Mouse (Mus musculus) embryonic facial prominence, embryonic 14.5 days (tissue): ENCODE data around the gene 1500009C09Rik. TPM values are rescaled to one million over a fixed set of nuclear protein-coding genes. Genes with fewer than 3 reads are reported as not detected.
A peak's percentile ranks its signal among the peaks of the same experiment; 100 is the strongest.

Source experiments
- ATAC-seq: fragments of 200-750 bp; cut with Nextera tagmentation; 2 replicates; pipeline ENCODE4 v1.8.0; 2017; ENCODE audit warnings: low read depth, moderate number of reproducible peaks, moderate TSS enrichment
- DNase-seq: peaks from one replicate; pipeline ENCODE4 v3.0.0-alpha.2; 2015; ENCODE audit warnings: low spot score
- H3K27ac ChIP-seq: fragments of 300-500 bp; sonication (generic); replicated peaks from 2 replicates; pipeline ENCODE4 v1.5.1; 2014; ENCODE audit warnings: low read depth, mild to moderate bottlenecking, low read length, moderate library complexity
- H3K27me3 ChIP-seq: fragments of 300-500 bp; sonication (generic); replicated peaks from 2 replicates; pipeline ENCODE4 v1.6.1; 2014; ENCODE audit warnings: low read length; ENCODE audit not compliant: control insufficient read depth, insufficient read depth
- H3K36me3 ChIP-seq: fragments of 300-500 bp; sonication (generic); 2 replicates; pipeline ENCODE4 v1.6.1; 2014; ENCODE audit warnings: low read length, mixed read lengths; ENCODE audit not compliant: control insufficient read depth, insufficient read depth
- H3K4me1 ChIP-seq: fragments of 300-500 bp; sonication (generic); 2 replicates; pipeline ENCODE4 v1.6.1; 2014; ENCODE audit warnings: antibody characterized with exemption, low read length; ENCODE audit not compliant: control insufficient read depth, insufficient read depth
- H3K4me2 ChIP-seq: fragments of 300-500 bp; sonication (generic); 2 replicates; pipeline ENCODE4 v1.6.1; 2014; ENCODE audit warnings: low read depth, mild to moderate bottlenecking, low read length, moderate library complexity, mixed read lengths
- H3K4me3 ChIP-seq: fragments of 300-500 bp; sonication (generic); 2 replicates; pipeline ENCODE4 v1.5.1; 2014; ENCODE audit warnings: low read depth, mild to moderate bottlenecking, low read length
- H3K9ac ChIP-seq: fragments of 300-500 bp; sonication (generic); 2 replicates; pipeline ENCODE4 v1.6.1; 2014; ENCODE audit warnings: low read depth, mild to moderate bottlenecking, low read length, moderate library complexity, mixed read lengths
- H3K9me3 ChIP-seq: fragments of 300-500 bp; sonication (generic); 2 replicates; pipeline ENCODE4 v1.6.1; 2016; ENCODE audit warnings: low read length; ENCODE audit not compliant: control insufficient read depth
- WGBS: fragments of 180-500 bp; shearing (Covaris S2); extraction: QIAGEN DNeasy Blood & Tissue Kit; methylation state at CpG from one replicate; pipeline ENCODE4 v1.1.7; 2014; 5-methylcytosine and 5-hydroxymethylcytosine counted together
- polyA plus RNA-seq: library from polyadenylated mRNA; unstranded; fragments of >200 nt; fragmentation: Nextera tagmentation; extraction: Ambion mirVana; gene quantifications from 2 replicates; pipeline ENCODE4 v1.2.1, GENCODE M21; 2014

The 1500009C09Rik gene
- 0.25 TPM in 1 of 2 replicates, not detected in the other for polyA plus RNA-seq

DNA sequence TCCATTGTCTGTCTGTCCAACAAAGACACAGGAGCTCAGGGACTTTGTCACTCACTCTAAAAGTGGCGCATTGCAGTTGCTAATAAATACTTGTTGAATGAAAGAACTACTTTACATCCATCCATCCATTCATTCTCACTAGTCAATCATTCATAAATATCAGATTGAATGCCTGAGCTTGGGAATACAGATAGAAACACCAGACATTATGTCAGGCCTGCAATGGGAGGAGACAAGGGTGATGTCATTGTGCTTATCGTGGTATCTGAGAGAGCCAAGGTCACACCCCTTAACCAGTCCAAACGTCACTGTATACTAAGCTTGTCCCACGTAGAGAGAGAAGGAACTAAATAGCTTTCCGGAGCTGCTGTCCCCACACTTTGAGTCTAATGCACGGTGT, at the start of gene 1500009C09Rik:
Gene 1500009C09Rik, plus strand, starts transcription at position 301 of the 400 bp plus-strand sequence.
- Histone ChIP-seq H3K4me3 (no peak within 1 kb of the TSS), H3K4me2 (no peak within 1 kb of the TSS), H3K9ac (no peak within 1 kb of the TSS), H3K27me3 (no peaks in the 10 kb centered on the region), H3K27ac (no peak within 1 kb of the TSS), H3K9me3 (no peaks in the 10 kb centered on the region), H3K36me3 (no peaks in the 10 kb centered on the region), H3K4me1 (no peaks in the 10 kb centered on the region)
- 89% methylated on average over 6 of the region's 6 CpGs for WGBS
- no peak for ATAC-seq
- no peak for DNase-seq

GRCm38 (mm10) chr15:82203090-82203489, 49.1 kb upstream of the 1500009C09Rik start:
- 96% methylated on average over 10 of the region's 10 CpGs for WGBS
- Histone ChIP-seq H3K27me3 (peaks cover 32% of the 10 kb centered on the region), H3K27ac (no peak overlapping the region), H3K4me1 (no peaks in the 10 kb centered on the region), H3K36me3 (peaks cover 81% of the 10 kb centered on the region), H3K4me3 (no peak overlapping the region), H3K9ac (no peak overlapping the region), H3K9me3 (no peaks in the 10 kb centered on the region), H3K4me2 (no peak overlapping the region)
- ATAC-seq (no peak), DNase-seq (no peak)

- no peak for DNase-seq
- Histone ChIP-seq H3K4me2 (no peak overlapping the region), H3K27ac (no peak overlapping the region), H3K4me1 (no peaks in the 10 kb centered on the region), H3K27me3 (peaks cover 37% of the 10 kb centered on the region), H3K9ac (no peak overlapping the region), H3K36me3 (peaks cover 74% of the 10 kb centered on the region), H3K9me3 (no peaks in the 10 kb centered on the region), H3K4me3 (no peak overlapping the region)
- 77% methylated on average over 20 of the region's 20 CpGs for WGBS
- no peak for ATAC-seq
Measured at GRCm38 (mm10) chr15:82203611-82204351, 48.4 kb upstream of the 1500009C09Rik start.

DNA sequence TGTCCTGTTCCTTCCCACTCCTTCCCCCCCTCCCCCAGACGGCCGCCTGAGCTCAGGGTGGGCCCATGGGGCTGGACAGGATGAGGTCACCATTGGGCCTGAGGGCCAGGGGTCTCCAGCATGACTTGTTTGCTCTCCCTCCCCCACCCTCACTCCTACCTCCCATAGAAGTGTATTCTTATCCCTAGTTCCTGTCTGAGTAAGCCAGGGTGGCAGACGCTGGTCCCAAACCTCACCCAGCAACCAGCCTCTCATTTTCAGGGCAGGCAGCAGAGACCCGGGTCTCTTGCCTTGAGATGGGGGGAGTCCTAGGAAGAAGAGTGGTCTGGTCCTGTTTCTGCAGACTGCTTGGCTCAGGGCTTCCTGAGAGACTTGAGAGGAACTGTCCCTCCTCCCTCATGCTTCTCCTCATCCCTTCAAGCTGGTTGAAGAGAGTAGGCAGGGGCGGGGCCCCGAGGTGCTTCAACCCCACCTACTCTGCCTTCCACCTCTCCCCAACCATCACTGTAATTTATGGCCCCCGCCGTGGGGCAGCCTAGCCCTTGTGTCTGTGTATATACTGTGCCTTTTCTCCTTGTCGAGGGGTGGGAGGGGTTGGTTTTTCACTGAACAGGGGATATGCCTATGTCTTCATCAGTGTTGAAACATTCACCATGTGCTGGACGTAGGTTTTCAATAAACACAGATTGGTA, 47.4 kb upstream of the 1500009C09Rik start:
- WGBS, result 49% methylated on average over 10 of the region's 10 CpGs
- DNase-seq (no peak), ATAC-seq (no peak)
- Histone ChIP-seq H3K4me2 (no peak overlapping the region), H3K4me1 (no peaks in the 10 kb centered on the region), H3K27ac (no peak overlapping the region), H3K4me3 (no peak overlapping the region), H3K9me3 (no peaks in the 10 kb centered on the region), H3K27me3 (peaks cover 48% of the 10 kb centered on the region), H3K9ac (no peak overlapping the region), H3K36me3 (peaks cover 64% of the 10 kb centered on the region)

DNA sequence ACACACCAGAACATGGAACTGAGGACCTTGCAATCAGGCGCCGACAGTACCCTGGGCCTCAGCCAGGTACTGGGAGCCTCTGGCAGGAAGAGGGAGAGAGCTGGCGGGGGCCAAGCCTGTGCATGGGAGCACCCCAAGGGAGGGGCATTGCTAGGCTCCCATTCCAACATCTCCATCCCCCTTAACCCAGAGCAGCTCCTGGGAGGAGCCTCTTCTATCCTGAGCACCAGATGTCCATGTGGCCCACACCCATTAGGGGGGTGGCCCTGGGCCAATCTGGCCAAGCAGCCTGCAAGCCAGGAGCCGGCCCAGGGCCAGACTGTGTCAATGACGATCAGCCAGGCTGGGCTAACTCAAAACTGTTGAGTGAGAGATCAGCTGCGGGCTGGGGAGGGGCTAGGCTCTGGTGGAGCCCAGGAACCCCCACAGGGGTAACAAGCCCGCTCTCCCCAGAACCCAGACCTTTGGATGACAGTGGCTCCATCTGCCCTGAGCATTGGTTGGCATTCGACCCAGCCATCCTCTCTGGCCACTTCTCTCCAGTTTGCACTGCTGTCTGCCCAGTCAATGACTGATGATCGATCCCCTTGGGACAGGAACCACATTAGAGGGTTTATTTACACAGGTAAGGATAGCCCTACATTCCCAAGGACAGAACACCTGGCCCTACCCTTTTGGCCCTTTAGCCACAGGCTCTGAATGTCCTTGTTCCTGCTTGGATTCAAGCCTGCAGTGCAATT, 45.7 kb upstream of the 1500009C09Rik start:
- DNase-seq (peak; percentile 64), ATAC-seq (peak; percentile 54)
- Histone ChIP-seq H3K36me3 (peaks cover 48% of the 10 kb centered on the region), H3K27ac (no peak overlapping the region), H3K27me3 (peaks cover 65% of the 10 kb centered on the region), H3K4me3 (no peak overlapping the region), H3K9ac (no peak overlapping the region), H3K4me1 (no peaks in the 10 kb centered on the region), H3K4me2 (no peak overlapping the region), H3K9me3 (no peaks in the 10 kb centered on the region)
- WGBS, result 42% methylated on average over 5 of the region's 9 CpGs

- peaks cover 70% of the 10 kb centered on the region for H3K27me3 ChIP-seq
- H3K4me3 ChIP-seq, result no peak overlapping the region
- ATAC-seq (no peak), DNase-seq (no peak)
- H3K9ac ChIP-seq, result no peak overlapping the region
- WGBS, result 10% methylated on average over 33 of the region's 34 CpGs
- H3K36me3 ChIP-seq, result peaks cover 42% of the 10 kb centered on the region
- no peak overlapping the region for H3K27ac ChIP-seq
- H3K9me3 ChIP-seq, result no peaks in the 10 kb centered on the region
- H3K4me2 ChIP-seq, result no peak overlapping the region
- H3K4me1 ChIP-seq, result 0 out of 2 replicates have a peak, but pooled peaks cover 3% of the 10 kb centered on the region
Measured at GRCm38 (mm10) chr15:82207105-82207459, 45.1 kb upstream of the 1500009C09Rik start.

DNA sequence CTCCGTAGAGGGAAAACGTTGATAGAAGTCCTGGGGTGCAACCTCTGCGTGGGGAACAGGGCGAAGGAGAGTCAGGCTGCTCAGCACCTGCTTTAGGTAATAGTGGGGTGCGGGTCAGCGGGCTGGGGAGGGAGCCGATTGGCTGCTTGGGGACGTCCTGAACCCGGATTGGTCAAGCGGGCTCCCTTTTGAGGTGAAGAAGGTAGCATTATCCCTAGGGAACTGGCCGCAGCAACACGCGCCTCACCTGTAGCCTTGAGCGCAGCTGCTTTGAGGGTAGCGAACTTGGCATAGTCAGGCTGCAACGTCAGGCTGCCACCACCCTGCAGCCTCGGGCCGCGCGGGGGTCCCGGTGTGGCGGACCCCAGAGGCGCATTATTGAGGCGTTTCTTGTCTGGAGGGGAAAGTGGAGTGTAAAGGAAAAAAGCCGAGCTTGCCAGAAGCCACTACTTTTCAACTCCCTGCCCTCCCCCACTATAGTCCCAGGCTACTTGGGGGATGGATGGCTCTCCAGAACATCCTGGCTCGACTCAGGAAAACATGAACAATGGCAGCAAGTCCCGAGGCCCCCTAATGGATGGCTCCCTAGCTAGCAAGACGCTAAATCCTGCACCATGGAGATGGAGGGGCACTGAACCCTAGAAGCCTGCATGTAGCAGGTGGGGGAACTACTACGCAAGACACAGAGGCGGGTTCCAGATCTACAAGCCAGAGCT, 44.5 kb upstream of the 1500009C09Rik start:
- Histone ChIP-seq H3K9ac (no peak overlapping the region), H3K36me3 (peaks cover 37% of the 10 kb centered on the region), H3K4me3 (no peak overlapping the region), H3K4me2 (no peak overlapping the region), H3K4me1 (0 out of 2 replicates have a peak, but pooled peaks cover 3% of the 10 kb centered on the region), H3K9me3 (no peaks in the 10 kb centered on the region), H3K27me3 (peaks cover 76% of the 10 kb centered on the region), H3K27ac (no peak overlapping the region)
- no peak for DNase-seq
- no peak for ATAC-seq
- 19% methylated on average over 30 of the region's 30 CpGs for WGBS

GRCm38 (mm10) chr15:82208307-82208706, 43.9 kb upstream of the 1500009C09Rik start:
- H3K4me1 ChIP-seq, result 0 out of 2 replicates have a peak, but pooled peaks cover 3% of the 10 kb centered on the region
- no peak overlapping the region for H3K9ac ChIP-seq
- H3K36me3 ChIP-seq, result peaks cover 30% of the 10 kb centered on the region
- DNase-seq (no peak), ATAC-seq (no peak)
- H3K27me3 ChIP-seq, result peaks cover 83% of the 10 kb centered on the region
- H3K4me3 ChIP-seq, result no peak overlapping the region
- 85% methylated on average over 8 of the region's 8 CpGs for WGBS
- no peaks in the 10 kb centered on the region for H3K9me3 ChIP-seq
- no peak overlapping the region for H3K27ac ChIP-seq
- H3K4me2 ChIP-seq, result no peak overlapping the region
